In the genomic region with DNA sequence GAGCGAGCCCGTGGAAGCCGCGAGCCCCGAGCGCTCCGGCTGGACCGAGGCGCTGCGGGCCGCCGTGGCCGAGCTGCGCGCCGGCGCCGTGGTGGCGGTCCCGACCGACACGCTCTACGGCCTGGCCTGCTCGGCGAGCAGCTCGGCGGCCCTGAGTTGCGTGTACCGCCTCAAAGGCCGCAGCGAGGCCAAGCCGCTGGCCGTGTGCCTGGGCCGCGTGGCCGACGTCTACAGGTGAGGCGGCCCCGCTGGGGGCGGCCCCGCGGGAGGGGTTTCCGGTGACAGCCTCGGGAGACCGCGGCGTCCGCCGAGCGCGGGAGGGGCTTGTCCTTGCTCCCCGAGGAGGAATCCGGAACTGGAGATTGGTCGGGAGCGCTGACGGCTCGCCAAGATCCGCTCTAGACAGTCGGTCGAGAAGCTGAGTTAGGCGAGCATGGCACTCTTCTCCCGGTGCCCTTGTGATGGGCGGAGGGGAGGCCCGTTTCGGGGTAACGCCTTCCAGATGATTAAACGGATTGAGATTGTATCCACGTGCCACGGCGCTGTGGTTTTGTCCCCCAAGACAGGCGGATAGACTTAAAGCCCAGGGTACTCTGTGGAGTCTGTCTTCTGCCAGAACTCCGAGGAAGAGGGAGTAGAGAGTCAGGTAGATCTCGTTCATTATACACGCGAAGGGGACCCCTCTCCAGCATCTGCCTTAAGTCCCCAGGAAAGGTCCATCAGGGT, we compare ENCODE assay signal across 1 mouse cellular context.
A peak's percentile ranks its signal among the peaks of the same experiment; 100 is the strongest.
TF ChIP-seq lines count a peak whose summit lies in the region.

A gene (minus strand): TSS at position 264 of the 726 bp plus-strand sequence.

TF ChIP-seq in CH12.LX, 34 proteins besides CTCF, POLR2A, EP300 and RAD21 (continued from another document):
- 0 out of 2 replicates have a peak, but pooled peaks have one; percentile 23 for TF ChIP-seq CHD2 (IDR thresholded peaks at IDR 0.05; ENCODE audit: low read length)
- TF ChIP-seq MEF2A (IDR thresholded peaks at IDR 0.05; ENCODE audit: borderline replicate concordance, low read depth, low read length) = no peak
- no peak for TF ChIP-seq HCFC1 (IDR thresholded peaks at IDR 0.05; ENCODE audit: low read depth, low read length)
- peak; percentile 87 for TF ChIP-seq MAX (IDR thresholded peaks at IDR 0.05; ENCODE audit: low read length)
- peak; percentile 73 for TF ChIP-seq NELFE (IDR thresholded peaks at IDR 0.05; ENCODE audit: low read depth, low read length)
- no peak for TF ChIP-seq SMC3 (IDR thresholded peaks at IDR 0.05; ENCODE audit: low read depth, low read length)
- no peak for TF ChIP-seq E2F4 (IDR thresholded peaks at IDR 0.05; ENCODE audit: insufficient replicate concordance, low read depth, low read length)
- TF ChIP-seq ETS1 (conservative IDR thresholded peaks at IDR 0.05; ENCODE audit: low read depth, low read length) = no peak
- TF ChIP-seq ELF1 (IDR thresholded peaks at IDR 0.05; ENCODE audit: low read depth, low read length) = peak; percentile 73
- no peak for TF ChIP-seq USF2 (conservative IDR thresholded peaks at IDR 0.05; ENCODE audit: low read depth, low read length)
- 0 out of 2 replicates have a peak, but pooled peaks have one; percentile 52 for TF ChIP-seq KAT2A (IDR thresholded peaks at IDR 0.05; ENCODE audit: insufficient replicate concordance, low read length)
- peak; percentile 14; the same call in 1 of the 2 replicates for TF ChIP-seq TCF12 (IDR thresholded peaks at IDR 0.05; ENCODE audit: low read depth, low read length)
- no peak for TF ChIP-seq NRF1 (IDR thresholded peaks at IDR 0.05; ENCODE audit: low read depth, low read length)
- TF ChIP-seq JUND (conservative IDR thresholded peaks at IDR 0.05; ENCODE audit: low read depth, low read length) = no peak
- no peak; the same call in 1 of the 2 replicates for TF ChIP-seq UBTF (IDR thresholded peaks at IDR 0.05; ENCODE audit: low read depth, low read length)
- peak; percentile 89 for TF ChIP-seq MYC (IDR thresholded peaks at IDR 0.05; ENCODE audit: low read depth, low read length)
- TF ChIP-seq JUN (IDR thresholded peaks at IDR 0.05; ENCODE audit: insufficient read depth, low read depth, low read length) = no peak
- no peak for TF ChIP-seq PAX5 (IDR thresholded peaks at IDR 0.05; ENCODE audit: low read length)
- TF ChIP-seq GABPA (IDR thresholded peaks at IDR 0.05; ENCODE audit: insufficient replicate concordance, low read depth, low read length) = no peak
- TF ChIP-seq MXI1 (IDR thresholded peaks at IDR 0.05; ENCODE audit: low read depth, low read length) = peak; percentile 89
- TF ChIP-seq ZKSCAN1 (IDR thresholded peaks at IDR 0.05; ENCODE audit: borderline replicate concordance, low read depth, low read length) = no peak
- peak; percentile 97 for TF ChIP-seq MAZ (IDR thresholded peaks at IDR 0.05; ENCODE audit: low read depth, low read length)
- peak; percentile 75 for TF ChIP-seq SIN3A (IDR thresholded peaks at IDR 0.05; ENCODE audit: low read length)
TF ChIP-seq in CH12.LX: peak in this region for 12.
